Mouse (Mus musculus): ENCODE data around the gene Mlf2.

The Mlf2 gene

DNA sequence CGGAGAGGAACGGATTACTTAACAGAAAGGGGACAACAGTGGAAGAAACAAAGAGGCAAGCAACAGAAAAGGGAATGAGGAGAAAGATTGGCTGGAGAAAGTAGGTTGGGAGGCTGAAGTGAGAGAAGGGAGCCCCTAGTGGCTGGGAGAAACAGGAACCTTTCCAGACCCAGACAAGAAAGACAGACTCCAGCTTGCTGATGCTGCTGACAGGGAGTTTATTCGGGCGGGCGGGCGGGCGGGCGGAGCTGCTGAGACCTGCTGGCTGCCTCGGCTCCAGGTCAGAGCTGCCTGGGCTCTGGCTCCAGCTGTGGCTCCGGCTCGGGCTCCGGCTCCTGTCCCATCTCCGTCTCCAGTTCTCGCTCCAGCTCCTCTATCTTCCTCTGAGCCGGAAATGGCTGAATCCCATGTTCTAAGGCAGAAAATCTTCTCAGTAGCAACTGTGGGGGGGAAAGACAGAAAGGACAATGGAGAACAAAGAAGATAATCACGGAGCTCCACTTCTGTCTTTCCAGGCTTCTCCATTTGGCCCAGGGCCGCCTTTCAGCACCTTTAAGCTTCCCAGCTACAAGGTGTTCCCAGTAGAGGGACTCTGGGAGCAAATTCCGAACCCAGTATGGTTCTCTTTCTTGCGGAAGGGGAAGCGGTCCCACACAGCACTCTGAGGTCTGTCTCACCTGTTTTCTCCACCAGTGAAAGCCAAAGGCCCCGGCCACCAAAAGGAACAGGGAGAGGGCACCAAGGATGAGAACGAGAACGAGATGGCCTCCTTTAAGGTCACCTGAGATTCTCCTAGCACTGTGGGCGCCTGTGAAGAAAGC is 26.8 kb upstream of the Mlf2 start:
- CTCF ChIA-PET, result interaction anchor here (0.5 to 3.9 kb wide), 81 partner anchors 7 to 530 kb away, joined by 3 to 93 read pairs (median 6); partner anchors contain the start of genes Mlf2 (in 4 of the 4), P3h3 (in 4 of the 4), Zfp384 (in 3 of the 4) and Gpr162 (in 2 of the 4)
- POLR2A ChIA-PET, result interaction anchor here (0.6 to 21.9 kb wide), 98 partner anchors 9 to 520 kb away, joined by 3 to 455 read pairs (median 5); partner anchors contain the start of genes Grcc10 (in 3 of the 4), Mlf2 (in 3 of the 4), Cdca3 (in 2 of the 4) and Cops7a (in 2 of the 4)

DNA sequence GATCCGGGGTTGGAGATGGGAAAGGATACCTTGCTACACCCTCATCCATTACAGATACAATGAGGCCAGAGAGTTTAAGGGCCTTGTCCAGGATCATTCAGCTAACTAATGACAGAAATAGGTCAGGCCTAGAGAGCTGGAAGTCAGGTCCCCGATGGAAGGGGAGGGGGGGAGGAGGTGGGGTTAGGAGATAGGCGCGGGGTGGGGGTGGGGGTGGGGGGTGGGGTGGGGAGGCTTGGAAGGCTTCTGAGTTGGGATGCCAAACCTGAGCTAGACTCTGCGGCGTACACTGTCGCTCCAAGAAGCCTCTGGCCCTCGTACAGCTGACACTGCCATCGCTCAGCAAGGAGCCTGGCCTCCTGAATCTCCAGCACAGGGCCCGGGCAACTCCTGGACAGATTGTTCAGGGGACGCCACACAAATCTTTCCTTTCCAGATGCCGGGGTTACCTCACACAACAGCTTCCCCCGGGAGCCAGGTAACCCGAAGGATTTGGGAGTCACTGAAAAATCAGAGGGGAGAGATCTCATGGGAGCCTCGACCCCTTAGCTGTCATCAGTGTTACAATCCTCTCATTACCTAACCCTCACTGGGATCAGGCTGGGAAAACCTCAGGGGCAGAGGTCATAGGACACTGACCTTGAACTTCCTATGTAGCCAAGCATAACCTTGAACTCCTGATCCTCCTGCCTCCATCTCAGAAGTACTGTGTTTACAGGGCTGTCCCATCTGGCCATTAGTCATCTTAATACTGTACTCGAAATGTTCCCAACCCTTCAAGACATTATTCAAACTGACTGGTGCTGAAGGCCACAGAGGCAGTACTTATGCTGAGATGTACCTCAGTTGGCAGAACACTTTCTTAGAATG is 26.0 kb upstream of the Mlf2 start:
- ChIA-PET POLR2A (interaction anchor here (0.6 to 21.9 kb wide), 64 partner anchors 8 to 519 kb away, joined by 3 to 455 read pairs (median 7); partner anchors contain the start of genes Grcc10 (in 3 of the 4), Mlf2 (in 3 of the 4), Cdca3 (in 2 of the 4) and Cops7a (in 2 of the 4)), CTCF (interaction anchor here (0.6 to 3.9 kb wide), 42 partner anchors 8 to 412 kb away, joined by 3 to 93 read pairs (median 8); partner anchors contain the start of genes Mlf2 (in 4 of the 4), P3h3 (in 3 of the 4), Zfp384 (in 2 of the 4) and C1rl (in 1 of the 4))

DNA sequence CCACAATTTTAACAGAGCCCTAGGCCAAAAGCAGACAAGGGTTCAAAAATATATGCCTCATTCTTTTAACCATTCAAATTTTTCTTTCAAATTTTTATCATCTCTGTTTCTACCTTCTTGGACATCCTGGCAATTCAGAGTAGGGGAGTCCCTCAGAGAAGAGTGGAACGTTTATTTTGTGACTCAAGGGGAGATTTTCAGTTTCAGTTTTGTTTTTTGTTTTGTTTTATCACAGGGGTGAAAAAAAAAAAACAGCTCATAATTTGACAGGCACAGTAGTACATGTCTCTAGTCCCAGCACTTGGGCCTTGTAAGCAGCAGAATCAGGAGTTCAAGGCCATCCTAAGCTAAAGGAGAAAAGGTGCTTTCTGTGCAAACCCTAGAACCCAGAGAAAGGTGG is 23.4 kb upstream of the Mlf2 start:
- ChIA-PET CTCF (interaction anchor here (0.5 to 1.1 kb wide), 6 partner anchors 9 to 76 kb away, joined by 3 to 4 read pairs (median 3); partner anchors contain the start of gene Mlf2 (in 2 of the 4)), POLR2A (interaction anchor here in 2 of 4 experiments (0.6 to 21.9 kb wide), 13 partner anchors 8 to 101 kb away, joined by 3 to 455 read pairs (median 4); partner anchors contain the start of genes Cdca3 (in 1 of the 2), Mlf2 (in 1 of the 2), Ptms (in 1 of the 2) and Usp5 (in 1 of the 2))

DNA sequence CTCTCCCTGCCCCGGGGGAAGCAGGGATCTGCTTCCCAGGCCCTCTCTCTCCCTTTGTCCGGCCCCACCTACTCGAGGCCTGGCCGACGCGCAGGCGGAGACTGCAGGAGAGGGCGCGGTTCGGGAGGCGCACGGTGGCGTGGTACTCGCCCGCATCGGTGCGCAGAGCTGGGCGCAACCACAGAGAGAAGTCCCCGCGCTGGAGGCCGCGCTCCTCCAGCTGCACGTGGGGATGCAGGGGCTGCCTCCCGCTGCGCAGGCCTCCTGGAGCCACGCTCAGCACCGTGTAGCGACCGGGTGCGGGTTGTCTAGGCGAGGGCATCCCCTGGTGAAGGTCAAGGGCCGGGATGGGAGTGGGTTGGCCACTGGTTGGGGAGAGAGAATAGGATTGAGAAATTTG is 21.2 kb upstream of the Mlf2 start:
- ChIA-PET CTCF (interaction anchor here in 3 of 4 experiments (0.7 to 2.7 kb wide), 10 partner anchors 8 to 258 kb away, joined by 3 to 18 read pairs (median 6); partner anchors contain the start of gene Mlf2 (in 2 of the 3)), POLR2A (interaction anchor here (0.7 to 21.9 kb wide), 25 partner anchors 8 to 587 kb away, joined by 3 to 455 read pairs (median 4); partner anchors contain the start of genes Mlf2 (in 3 of the 4), Grcc10 (in 2 of the 4), Cdca3 (in 1 of the 4) and Mrpl51 (in 1 of the 4))

DNA sequence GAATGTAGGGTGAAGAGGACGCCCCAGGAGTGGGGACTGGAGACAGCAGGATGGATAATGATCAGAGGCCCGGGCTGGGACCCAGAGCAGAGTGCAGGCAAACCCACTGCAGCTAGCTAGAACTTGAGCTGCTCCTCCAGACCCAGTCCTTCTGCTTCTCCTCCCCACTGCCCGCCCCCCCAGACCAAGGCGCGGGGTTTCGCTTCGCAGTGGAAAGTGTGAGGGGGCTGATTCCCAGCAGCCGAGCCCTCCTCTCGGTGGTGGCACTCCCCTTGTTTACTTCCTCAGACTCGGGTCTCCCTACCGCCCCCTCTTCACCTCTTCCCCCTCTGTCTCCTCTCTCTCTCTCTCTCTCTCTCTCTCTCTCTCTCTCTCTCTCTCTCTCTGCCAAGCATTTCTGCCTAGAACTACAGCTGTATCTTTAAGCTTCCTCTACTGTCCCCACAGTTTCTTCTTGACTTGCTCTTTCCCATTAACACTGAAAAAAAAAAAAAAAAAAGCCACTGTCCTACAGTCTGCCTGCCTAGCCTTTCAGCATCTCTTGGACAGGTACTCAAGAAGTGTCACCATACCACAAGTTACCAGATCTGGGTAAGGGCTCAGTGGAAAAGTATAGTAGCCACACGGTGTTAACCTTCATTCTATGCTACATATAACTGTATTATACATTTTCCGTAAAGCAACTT is 19.5 kb upstream of the Mlf2 start, which contains the start of gene Lag3:
Gene Lag3, minus strand, starts transcription at position 173 of the 686 bp plus-strand sequence.
- ChIA-PET POLR2A (interaction anchor here in 2 of 4 experiments (0.6 to 21.9 kb wide), 13 partner anchors 9 to 280 kb away, joined by 3 to 455 read pairs (median 4); partner anchors contain the start of genes Mlf2 (in 2 of the 2), Mrpl51 (in 1 of the 2), Ncapd2 (in 1 of the 2) and Pianp (in 1 of the 2)), CTCF (interaction anchor here in 3 of 4 experiments (0.6 to 2.3 kb wide), 5 partner anchors 8 to 738 kb away, joined by 3 to 18 read pairs (median 4); partner anchors contain the start of gene Mlf2 (in 2 of the 3))

DNA sequence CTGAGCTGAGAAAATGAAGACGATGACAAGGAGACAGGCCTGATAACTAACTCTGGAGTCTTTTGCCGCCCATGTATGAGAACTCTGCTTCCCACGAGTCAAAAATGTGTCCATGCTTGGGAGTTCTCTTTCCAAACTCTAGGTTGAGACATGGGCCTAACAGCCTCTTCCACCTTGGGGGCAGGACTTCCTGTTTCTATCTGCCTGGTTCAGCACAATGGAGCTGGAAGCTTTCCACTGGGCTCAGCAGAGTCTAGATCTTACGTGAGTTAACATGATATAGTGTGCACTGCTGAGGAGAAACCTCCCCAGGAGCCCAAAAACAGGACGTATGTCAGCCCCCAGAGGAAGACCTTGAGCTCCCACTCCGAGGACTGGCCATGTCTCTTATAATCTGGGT is 18.0 kb upstream of the Mlf2 start:
- POLR2A ChIA-PET, result interaction anchor here (0.6 to 21.9 kb wide), 26 partner anchors 8 to 172 kb away, joined by 3 to 455 read pairs (median 4); partner anchors contain the start of genes Mlf2 (in 3 of the 4), Grcc10 (in 2 of the 4), Cops7a (in 1 of the 4) and Pianp (in 1 of the 4)

DNA sequence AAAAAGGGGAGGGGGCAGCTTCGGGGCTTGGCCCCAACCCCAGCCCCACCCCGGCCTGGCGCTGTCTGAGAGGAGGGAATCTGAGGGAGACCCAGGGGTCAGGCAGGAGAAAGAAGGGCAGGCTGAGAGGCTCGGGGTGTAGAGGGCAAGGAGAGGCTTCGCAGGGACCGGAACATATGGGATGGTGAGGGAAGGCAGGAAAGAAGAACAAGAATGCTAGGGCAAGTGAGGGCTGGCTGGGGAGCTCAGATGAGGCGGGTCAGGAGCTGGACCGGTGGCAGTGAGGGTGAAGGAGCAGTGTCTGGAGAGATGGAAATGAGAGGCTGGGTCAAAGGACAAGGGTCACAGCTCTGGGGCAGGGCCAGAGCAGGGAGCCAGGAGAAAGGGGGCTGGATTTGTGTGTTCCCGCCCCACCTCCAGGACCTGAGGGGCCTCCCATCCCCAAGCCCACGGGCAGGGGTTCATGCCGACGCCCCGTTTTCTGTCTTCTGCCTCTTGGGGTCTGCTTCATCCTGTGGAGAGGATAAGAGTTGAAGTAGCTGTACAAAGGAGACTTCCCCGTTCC is 17.4 kb upstream of the Mlf2 start:
- POLR2A ChIA-PET, result interaction anchor here (0.6 to 21.9 kb wide), 32 partner anchors 8 to 174 kb away, joined by 3 to 455 read pairs (median 4); partner anchors contain the start of genes Mlf2 (in 3 of the 4), Grcc10 (in 2 of the 4), P3h3 (in 1 of the 4) and Pianp (in 1 of the 4)
- CTCF ChIA-PET, result interaction anchor here (0.5 to 6.2 kb wide), 9 partner anchors 9 to 67 kb away, joined by 3 to 53 read pairs (median 4); partner anchors contain the start of gene Mlf2 (in 1 of the 4)

More for the DNA sequence above, 18.0 kb upstream of the Mlf2 start:
- CTCF ChIA-PET, result interaction anchor here (0.5 to 6.2 kb wide), 7 partner anchors 9 to 57 kb away, joined by 3 to 53 read pairs (median 9); partner anchors contain the start of gene Mlf2 (in 1 of the 4)

DNA sequence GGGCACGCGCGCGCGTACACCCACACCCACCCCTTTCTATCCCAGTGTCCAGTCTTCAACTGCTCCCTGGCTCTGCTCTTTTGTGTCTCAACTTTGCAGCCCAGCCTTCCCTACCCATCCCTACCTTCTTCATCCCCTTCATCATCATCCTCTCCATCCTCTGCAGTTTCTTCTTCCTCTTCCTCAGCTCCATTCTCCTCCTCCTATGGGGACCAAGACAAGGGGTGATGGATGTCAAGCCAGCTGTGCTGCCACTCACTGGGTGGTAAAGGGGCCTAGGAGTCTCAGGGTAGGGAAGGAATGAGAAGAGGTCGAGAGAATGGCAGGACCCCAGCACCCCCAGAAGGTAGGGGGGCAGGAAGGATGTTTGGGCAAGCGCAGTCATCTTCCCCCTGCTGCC is 16.7 kb upstream of the Mlf2 start:
- ChIA-PET CTCF (interaction anchor here in 3 of 4 experiments (0.8 to 6.2 kb wide), 6 partner anchors 10 to 149 kb away, joined by 3 to 53 read pairs (median 4); partner anchors contain the start of gene Mlf2 (in 1 of the 3)), POLR2A (interaction anchor here (0.9 to 21.9 kb wide), 22 partner anchors 8 to 174 kb away, joined by 3 to 455 read pairs (median 4); partner anchors contain the start of genes Mlf2 (in 3 of the 4), P3h3 (in 1 of the 4), Ptms (in 1 of the 4) and Spsb2 (in 1 of the 4))

DNA sequence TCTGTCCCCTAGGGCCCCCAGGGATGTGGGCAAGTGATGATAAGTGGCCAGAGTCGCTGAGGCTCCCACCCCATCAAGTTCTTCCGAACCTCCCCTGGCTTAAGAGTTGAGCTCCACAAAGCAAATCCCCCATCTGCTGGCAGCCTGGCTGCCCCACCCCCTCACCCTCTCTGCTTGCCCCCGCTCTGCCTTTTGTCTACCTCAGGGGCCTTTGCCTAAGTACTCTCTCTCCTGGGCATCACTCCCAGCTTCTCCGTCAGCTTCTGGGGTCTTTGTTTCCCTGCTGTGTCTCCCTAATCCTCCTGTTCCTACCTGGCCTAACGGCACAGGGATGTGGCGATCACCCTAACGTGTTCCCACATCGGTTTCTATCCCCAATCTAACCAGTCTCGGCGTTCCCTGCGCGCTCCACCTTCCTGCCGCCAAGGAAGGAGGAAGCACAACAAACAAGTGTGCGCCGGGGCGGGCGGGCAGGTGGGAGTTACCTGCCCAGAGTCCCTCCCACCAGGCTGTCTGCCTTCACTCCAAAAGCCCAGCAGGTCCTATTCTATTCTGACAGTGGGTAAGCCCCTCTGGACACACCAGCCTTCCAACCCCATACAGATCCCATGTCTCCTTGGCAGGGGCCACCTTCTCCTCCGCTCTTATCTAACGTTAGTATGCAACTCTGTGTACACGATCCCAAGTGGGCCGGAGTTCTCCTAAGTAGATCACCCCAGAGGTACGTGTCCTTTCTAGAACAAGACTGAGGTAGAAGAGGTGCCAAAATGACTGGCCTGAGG is 15.8 kb upstream of the Mlf2 start:
- ChIA-PET CTCF (interaction anchor here in 3 of 4 experiments (0.6 to 6.2 kb wide), 10 partner anchors 10 to 148 kb away, joined by 3 to 53 read pairs (median 4); partner anchors contain the start of gene Mlf2 (in 2 of the 3)), POLR2A (interaction anchor here (0.6 to 21.9 kb wide), 25 partner anchors 7 to 460 kb away, joined by 3 to 455 read pairs (median 4); partner anchors contain the start of genes Mlf2 (in 3 of the 4), P3h3 (in 1 of the 4) and Ptms (in 1 of the 4))

DNA sequence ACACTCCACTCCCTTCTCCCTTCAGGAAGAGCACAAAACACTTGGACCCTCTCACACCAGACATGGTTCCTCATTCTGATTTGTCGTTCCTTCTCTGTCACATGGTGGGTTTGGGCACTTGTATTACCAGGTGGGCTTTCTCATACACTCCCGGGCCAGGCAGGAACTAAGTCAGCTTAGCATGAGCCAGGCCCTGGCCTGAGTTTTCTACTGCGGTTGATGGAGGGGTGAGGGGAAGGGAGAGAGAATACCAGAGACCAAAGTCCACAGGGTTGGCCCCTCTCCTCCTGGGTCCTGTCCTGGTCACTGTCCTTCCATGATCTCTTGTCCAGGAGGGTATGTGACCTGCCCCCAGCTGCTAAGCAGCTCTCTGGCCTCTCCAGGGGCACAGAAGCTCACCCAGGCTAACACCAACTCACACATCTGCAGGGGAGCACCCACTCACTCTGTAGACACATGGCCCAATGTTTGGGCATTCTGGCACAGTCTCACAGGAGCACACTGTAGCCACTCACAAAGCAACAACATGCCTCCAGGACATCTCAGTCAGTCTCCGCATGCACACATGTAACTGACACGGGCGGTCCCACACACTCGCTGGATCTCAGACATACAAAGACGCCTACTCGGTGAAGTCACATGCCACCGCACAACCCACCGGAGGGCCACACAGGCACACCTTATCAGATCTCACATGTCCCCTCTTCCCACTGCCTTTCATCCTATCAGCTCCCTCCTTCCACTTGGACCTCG is 15.1 kb upstream of the Mlf2 start:
- POLR2A ChIA-PET, result interaction anchor here (0.6 to 21.9 kb wide), 37 partner anchors 8 to 517 kb away, joined by 3 to 455 read pairs (median 5); partner anchors contain the start of genes Mlf2 (in 3 of the 4), Cdca3 (in 2 of the 4), Pianp (in 2 of the 4) and Usp5 (in 2 of the 4)

DNA sequence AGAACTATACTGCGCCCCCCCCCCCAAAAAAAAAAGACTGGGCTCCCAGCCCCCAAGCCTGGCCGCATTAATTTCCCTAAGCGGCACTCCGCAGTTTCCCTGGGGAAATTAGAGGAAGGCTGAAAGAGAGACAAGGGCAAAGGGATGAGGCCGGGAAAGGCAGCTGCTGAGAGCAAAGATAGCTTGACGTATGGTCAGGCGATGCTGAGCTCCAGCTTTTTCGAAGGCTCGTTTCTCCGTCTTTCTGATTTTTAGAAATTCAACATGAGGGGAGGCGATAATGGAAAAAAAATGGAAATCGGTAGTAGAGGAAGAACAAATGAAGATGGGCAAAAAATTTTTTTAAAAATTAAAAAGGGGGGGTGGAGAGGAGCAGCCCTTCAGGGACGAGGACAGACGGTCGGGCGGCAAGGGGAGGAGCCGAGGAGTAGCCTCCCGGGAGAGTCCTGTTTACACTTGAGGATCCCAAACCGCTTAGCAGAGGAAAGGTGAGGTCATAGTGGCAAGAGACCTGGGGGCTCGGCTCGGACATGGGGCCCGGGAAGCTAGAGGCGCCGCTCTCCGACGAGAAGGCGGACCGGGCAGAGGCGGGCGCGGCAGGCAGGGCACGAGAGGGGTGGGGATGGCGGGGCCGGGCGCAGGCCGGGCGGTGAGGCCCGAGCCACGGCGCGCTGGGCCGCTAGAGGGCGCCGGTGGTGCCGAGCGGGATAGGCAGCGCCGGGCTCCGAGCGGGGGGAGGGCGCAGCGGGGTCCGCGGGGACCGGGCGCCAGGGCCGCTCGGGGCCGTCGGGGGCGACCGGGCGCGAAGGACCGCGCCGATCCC is 14.3 kb upstream of the Mlf2 start:
- ChIA-PET POLR2A (interaction anchor here (0.5 to 21.9 kb wide), 55 partner anchors 8 to 571 kb away, joined by 3 to 455 read pairs (median 4); partner anchors contain the start of genes Mlf2 (in 3 of the 4), Cdca3 (in 2 of the 4), Cops7a (in 2 of the 4) and Grcc10 (in 2 of the 4)), CTCF (interaction anchor here (0.6 to 6.2 kb wide), 26 partner anchors 8 to 1861 kb away, joined by 3 to 53 read pairs (median 4); partner anchors contain the start of gene Mlf2 (in 3 of the 4))

More for the DNA sequence above, 15.1 kb upstream of the Mlf2 start:
- CTCF ChIA-PET, result interaction anchor here (0.6 to 6.2 kb wide), 18 partner anchors 8 to 453 kb away, joined by 3 to 53 read pairs (median 4); partner anchors contain the start of gene Mlf2 (in 3 of the 4)

DNA sequence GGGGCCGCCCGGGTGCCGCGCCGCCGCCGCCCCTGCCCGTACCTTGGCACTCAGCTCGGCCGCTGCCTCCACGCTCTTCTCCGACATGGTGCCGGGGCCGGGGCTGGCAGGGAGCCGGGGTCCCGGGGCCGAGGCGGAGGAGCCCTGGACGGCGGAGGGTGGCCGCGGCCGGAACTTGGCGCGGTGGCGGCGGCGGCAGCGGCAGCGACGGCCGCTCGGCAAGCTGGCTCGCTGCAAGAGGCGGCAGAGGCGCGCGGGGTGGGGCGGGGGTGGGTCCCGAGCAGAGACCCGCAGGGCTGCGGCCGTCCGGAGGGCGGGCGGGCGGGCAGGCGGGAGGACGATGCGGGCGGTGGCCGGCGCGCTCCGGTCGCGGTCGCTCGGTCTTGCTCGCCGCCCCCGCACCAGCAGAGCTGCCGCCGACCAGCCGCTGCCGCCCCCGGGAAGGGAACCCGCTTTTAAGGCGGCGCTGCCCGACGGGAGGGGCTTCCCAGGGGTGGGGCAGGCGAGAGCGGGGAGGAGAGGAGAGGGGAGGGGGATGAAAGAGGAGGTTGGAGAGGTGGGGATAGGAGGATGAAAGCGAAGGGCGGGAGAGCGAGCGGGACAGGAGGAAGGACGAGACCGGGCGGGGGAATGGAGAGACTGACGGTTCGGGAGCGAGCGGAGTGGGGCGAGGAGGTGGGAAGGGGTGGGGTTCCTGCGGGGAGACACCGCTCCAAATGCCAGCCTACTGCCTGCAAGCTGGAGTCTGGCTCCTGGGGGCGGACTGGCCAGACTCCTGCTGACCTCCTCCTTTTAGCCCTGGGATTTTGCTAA is 13.5 kb upstream of the Mlf2 start:
- POLR2A ChIA-PET, result interaction anchor here (0.6 to 21.9 kb wide), 45 partner anchors 7 to 342 kb away, joined by 3 to 455 read pairs (median 5); partner anchors contain the start of genes Cdca3 (in 3 of the 4), Mlf2 (in 3 of the 4), Usp5 (in 3 of the 4) and Grcc10 (in 2 of the 4)
- CTCF ChIA-PET, result interaction anchor here (0.6 to 6.2 kb wide), 12 partner anchors 8 to 1860 kb away, joined by 3 to 53 read pairs (median 7); partner anchors contain the start of gene Mlf2 (in 3 of the 4)

Data from embryonic stem cell, embryonic (primary cell).